Mouse (Mus musculus): ENCODE results near the gene 3110009E18Rik. TPM values are rescaled to one million over a fixed set of nuclear protein-coding genes. Genes with fewer than 3 reads are reported as not detected.

The 3110009E18Rik gene
- polyA plus RNA-seq, 1 experiment from 2014 or later, result 20.7 TPM

- 0 out of 2 replicates have a peak, but pooled peaks cover 6% of the 10 kb centered on the region for H3K4me1 ChIP-seq (replicated peaks)
- ATAC-seq, result peak; percentile 74
- WGBS, result 57% methylated on average over 6 of the region's 6 CpGs
Observed at GRCm38 (mm10) chr1:120207568-120207967, 86.6 kb downstream of the 3110009E18Rik start.

DNA sequence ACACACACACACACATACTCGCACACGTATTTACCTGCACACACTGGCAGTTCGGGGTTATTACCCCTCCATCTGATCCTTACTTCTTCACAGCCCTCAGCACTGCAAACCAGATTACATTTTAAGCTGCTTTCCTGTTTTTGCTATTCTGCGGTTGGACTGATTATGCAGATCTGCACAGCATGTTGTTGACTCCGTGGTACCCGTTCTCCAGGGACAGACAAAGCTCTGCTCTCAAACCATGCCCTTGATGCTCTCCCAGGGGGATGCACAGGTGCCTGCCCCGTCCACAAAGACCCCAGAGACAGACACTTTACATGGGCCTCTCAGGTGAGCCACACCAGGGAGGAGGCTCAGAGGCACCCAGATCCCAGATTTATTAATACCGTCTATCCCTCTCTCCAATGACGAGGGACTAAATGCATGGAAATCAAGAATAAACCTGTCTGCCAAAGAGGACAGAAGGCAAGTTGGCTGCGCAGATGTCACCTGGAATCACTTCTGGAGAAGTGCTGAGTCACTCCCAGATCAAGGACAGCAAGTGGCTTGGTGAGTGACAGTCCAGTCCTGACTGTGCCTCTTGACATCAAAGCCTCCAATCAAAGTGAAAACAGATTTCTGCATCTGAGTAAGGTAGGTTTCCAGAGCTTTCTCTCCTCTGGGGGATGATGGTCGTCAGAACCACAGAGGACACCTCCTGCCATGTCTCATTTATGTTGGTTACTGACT, 87.7 kb downstream of the 3110009E18Rik start:
- Histone ChIP-seq H3K27me3 (no peaks in the 10 kb centered on the region), H3K9ac (replicated peaks) (no peak overlapping the region), H3K4me3 (replicated peaks) (no peak overlapping the region), H3K27ac (no peak overlapping the region), H3K4me1 (replicated peaks) (0 out of 2 replicates have a peak, but pooled peaks cover 6% of the 10 kb centered on the region), H3K4me2 (replicated peaks) (no peak overlapping the region), H3K9me3 (no peaks in the 10 kb centered on the region), H3K36me3 (no peaks in the 10 kb centered on the region)
- WGBS, result 69% methylated on average over 11 of the region's 11 CpGs
- 0 out of 2 replicates have a peak, but pooled peaks have one; percentile 21 for ATAC-seq

More at GRCm38 (mm10) chr1:120207568-120207967, 86.6 kb downstream of the 3110009E18Rik start:
- no peaks in the 10 kb centered on the region for H3K27me3 ChIP-seq
- no peak overlapping the region for H3K9ac ChIP-seq (replicated peaks)
- H3K9me3 ChIP-seq, result no peaks in the 10 kb centered on the region
- no peak overlapping the region for H3K4me2 ChIP-seq (replicated peaks)
- no peak overlapping the region for H3K4me3 ChIP-seq (replicated peaks)
- no peak overlapping the region for H3K27ac ChIP-seq
- H3K36me3 ChIP-seq, result no peaks in the 10 kb centered on the region

GRCm38 (mm10) chr1:120220841-120221240, 99.9 kb downstream of the 3110009E18Rik start:
- WGBS, result 44% methylated on average over 6 of the region's 6 CpGs
- Histone ChIP-seq H3K4me2 (replicated peaks) (no peak overlapping the region), H3K9me3 (no peaks in the 10 kb centered on the region), H3K4me1 (replicated peaks) (0 out of 2 replicates have a peak, but pooled peaks cover 5% of the 10 kb centered on the region), H3K36me3 (no peaks in the 10 kb centered on the region), H3K27ac (no peak overlapping the region), H3K4me3 (replicated peaks) (no peak overlapping the region), H3K9ac (replicated peaks) (no peak overlapping the region), H3K27me3 (no peaks in the 10 kb centered on the region)
- peak; percentile 9; the same call in 1 of the 2 replicates for ATAC-seq

DNA sequence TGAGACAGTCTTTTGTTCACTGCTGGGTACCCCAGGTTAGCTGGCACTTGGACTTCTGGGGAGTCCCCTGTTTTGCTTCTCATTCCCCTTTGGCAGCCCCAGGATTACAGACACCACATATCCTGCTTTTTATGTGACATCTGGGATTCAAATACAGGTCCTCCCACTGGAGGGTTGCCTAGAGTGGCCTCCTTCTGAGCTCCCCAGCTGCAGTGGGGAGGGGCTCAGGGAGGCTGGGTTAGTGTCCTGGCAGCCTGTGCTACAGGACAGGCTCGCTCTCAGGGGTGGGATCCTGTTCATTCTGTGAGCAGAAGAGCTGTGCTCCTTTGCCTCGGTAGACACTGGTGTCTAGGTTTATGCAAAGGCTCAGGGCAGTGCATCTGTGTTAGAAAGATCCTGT, 100.3 kb downstream of the 3110009E18Rik start:
- Histone ChIP-seq H3K4me3 (replicated peaks) (no peak overlapping the region), H3K27me3 (no peaks in the 10 kb centered on the region), H3K4me2 (replicated peaks) (no peak overlapping the region), H3K9ac (replicated peaks) (no peak overlapping the region), H3K36me3 (no peaks in the 10 kb centered on the region), H3K27ac (no peak overlapping the region), H3K4me1 (replicated peaks) (0 out of 2 replicates have a peak, but pooled peaks cover 5% of the 10 kb centered on the region), H3K9me3 (no peaks in the 10 kb centered on the region)
- ATAC-seq, result no peak
- WGBS, result 45% methylated on average over 2 of the region's 2 CpGs

DNA sequence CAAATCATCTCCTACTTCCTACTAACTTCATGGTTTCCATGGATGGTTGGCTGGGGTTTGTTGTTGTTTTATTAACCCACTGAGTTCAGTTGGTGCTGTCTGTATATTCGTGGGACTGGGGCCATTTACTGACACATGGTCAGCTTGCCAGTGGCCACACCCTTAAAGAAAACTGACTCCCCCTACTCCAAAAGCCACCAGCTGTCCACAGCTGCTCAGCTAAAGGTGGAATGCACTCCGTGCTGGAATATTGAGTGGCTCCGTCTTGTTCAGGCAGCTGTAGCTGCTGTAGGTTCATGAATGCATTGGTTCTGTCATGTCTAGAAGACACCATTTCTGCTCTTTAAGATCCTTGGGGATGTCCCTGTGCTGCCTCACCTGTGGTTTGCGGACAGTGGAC, 102.6 kb downstream of the 3110009E18Rik start:
- H3K27ac ChIP-seq, result no peak overlapping the region
- no peak for ATAC-seq
- no peak overlapping the region for H3K9ac ChIP-seq (replicated peaks)
- H3K36me3 ChIP-seq, result no peaks in the 10 kb centered on the region
- H3K9me3 ChIP-seq, result no peaks in the 10 kb centered on the region
- H3K4me2 ChIP-seq (replicated peaks), result no peak overlapping the region
- H3K4me1 ChIP-seq (replicated peaks), result 0 out of 2 replicates have a peak, but pooled peaks cover 5% of the 10 kb centered on the region
- H3K4me3 ChIP-seq (replicated peaks), result no peak overlapping the region
- no peaks in the 10 kb centered on the region for H3K27me3 ChIP-seq
- 84% methylated on average over 4 of the region's 4 CpGs for WGBS

DNA sequence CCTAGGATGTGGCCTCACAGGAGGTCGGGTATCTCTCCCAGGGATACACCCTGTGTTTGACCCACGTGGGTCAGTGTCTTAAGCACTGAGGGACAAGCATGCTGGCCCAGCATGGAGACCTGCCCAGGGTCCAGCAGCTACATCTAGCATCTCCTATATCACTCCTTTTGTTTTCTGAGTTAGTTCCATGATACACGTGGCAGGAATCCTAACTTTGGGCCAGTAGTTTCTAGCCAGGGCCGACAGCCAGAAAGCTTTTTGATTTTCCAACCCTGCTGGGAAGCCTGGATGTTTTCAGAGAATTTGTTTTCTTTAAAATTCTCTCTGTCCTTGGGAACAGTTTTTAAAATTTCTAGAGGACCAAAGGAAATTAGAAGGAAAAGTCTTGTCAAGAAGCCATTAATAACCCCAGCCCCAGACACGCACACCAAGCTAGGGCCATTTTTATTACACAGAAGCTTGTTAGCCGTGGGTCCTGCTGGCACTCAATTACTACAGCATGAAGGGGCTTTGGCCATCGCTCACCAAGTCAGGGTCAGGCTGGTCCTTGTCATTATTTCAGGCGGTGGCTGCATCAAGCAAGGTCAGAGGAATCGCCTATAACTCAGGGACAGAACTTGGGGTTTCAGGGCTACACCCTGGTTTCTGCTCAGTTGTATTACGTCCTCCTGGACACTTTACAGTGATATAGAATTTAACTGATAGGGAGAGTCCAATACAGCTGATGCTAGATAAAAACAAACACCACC, 108.9 kb downstream of the 3110009E18Rik start:
- no peak overlapping the region for H3K4me3 ChIP-seq (replicated peaks)
- H3K9me3 ChIP-seq, result no peaks in the 10 kb centered on the region
- H3K9ac ChIP-seq (replicated peaks), result no peak overlapping the region
- H3K27ac ChIP-seq, result no peak overlapping the region
- H3K4me1 ChIP-seq (replicated peaks), result no peaks in the 10 kb centered on the region
- no peak for ATAC-seq
- 81% methylated on average over 10 of the region's 10 CpGs for WGBS
- no peak overlapping the region for H3K4me2 ChIP-seq (replicated peaks)
- H3K27me3 ChIP-seq, result 0 out of 2 replicates have a peak, but pooled peaks cover 3% of the 10 kb centered on the region
- no peaks in the 10 kb centered on the region for H3K36me3 ChIP-seq

- Histone ChIP-seq H3K9me3 (no peaks in the 10 kb centered on the region), H3K9ac (replicated peaks) (no peak overlapping the region), H3K27ac (no peak overlapping the region), H3K4me1 (replicated peaks) (no peaks in the 10 kb centered on the region), H3K36me3 (no peaks in the 10 kb centered on the region), H3K27me3 (0 out of 2 replicates have a peak, but pooled peaks cover 3% of the 10 kb centered on the region), H3K4me3 (replicated peaks) (no peak overlapping the region), H3K4me2 (replicated peaks) (no peak overlapping the region)
- ATAC-seq, result peak; percentile 37; the same call in 1 of the 2 replicates
- WGBS, result 43% methylated on average over 6 of the region's 6 CpGs
Observed at GRCm38 (mm10) chr1:120231334-120231733, 110.3 kb downstream of the 3110009E18Rik start.

DNA sequence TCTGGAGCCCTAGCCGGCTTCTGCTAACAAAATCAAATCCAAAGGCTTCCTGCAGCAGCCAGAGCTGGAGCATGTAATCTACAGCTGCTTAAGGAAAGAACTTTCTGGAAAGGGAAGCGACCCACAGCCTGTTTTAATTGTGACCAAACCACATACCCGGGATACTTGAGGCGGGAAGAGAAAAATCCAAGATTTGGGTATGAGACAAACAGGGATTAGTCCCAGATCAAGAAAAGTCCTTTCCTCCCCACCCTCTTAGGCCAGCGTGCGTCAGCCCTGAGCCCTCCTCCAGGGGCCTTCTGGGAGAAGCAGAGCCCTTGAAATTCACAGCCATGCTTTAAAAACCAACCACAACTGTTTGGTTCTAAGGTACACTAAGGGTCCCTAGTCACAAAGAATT, 111.2 kb downstream of the 3110009E18Rik start:
- no peak overlapping the region for H3K27ac ChIP-seq
- no peak for ATAC-seq
- 72% methylated on average over 6 of the region's 6 CpGs for WGBS
- 0 out of 2 replicates have a peak, but pooled peaks cover 3% of the 10 kb centered on the region for H3K27me3 ChIP-seq
- no peaks in the 10 kb centered on the region for H3K4me1 ChIP-seq (replicated peaks)
- H3K4me3 ChIP-seq (replicated peaks), result no peak overlapping the region
- no peaks in the 10 kb centered on the region for H3K9me3 ChIP-seq
- H3K4me2 ChIP-seq (replicated peaks), result no peak overlapping the region
- no peaks in the 10 kb centered on the region for H3K36me3 ChIP-seq
- no peak overlapping the region for H3K9ac ChIP-seq (replicated peaks)

GRCm38 (mm10) chr1:120235631-120236215, 114.7 kb downstream of the 3110009E18Rik start:
- Histone ChIP-seq H3K4me3 (replicated peaks) (no peak overlapping the region), H3K27ac (no peak overlapping the region), H3K9ac (replicated peaks) (no peak overlapping the region), H3K4me2 (replicated peaks) (no peak overlapping the region), H3K9me3 (no peaks in the 10 kb centered on the region), H3K36me3 (no peaks in the 10 kb centered on the region), H3K27me3 (0 out of 2 replicates have a peak, but pooled peaks cover 3% of the 10 kb centered on the region), H3K4me1 (replicated peaks) (no peaks in the 10 kb centered on the region)
- no peak for ATAC-seq
- 83% methylated on average over 6 of the region's 6 CpGs for WGBS

DNA sequence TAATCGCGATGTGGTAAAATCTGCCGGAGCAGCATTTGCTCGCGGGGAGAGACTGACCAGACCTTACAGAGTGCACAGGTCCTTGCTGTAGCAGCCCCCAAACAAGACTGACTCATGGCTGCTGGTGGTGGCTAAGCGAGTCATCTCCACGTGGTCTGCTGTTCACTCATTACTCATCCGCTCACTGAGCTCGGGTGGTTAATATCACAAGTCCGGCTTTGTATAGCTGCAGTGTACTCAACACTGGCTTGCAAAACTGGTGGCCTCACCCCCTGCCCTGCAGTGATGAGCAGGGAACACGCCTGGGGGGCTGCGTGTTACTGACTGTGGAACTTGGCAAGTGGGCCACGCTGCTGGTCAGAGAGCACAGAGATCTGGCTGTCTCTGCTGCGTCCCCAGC, 115.4 kb downstream of the 3110009E18Rik start:
- Histone ChIP-seq H3K4me2 (replicated peaks) (no peak overlapping the region), H3K27ac (no peak overlapping the region), H3K36me3 (no peaks in the 10 kb centered on the region), H3K4me3 (replicated peaks) (no peak overlapping the region), H3K9me3 (no peaks in the 10 kb centered on the region), H3K27me3 (0 out of 2 replicates have a peak, but pooled peaks cover 3% of the 10 kb centered on the region), H3K9ac (replicated peaks) (no peak overlapping the region), H3K4me1 (replicated peaks) (no peaks in the 10 kb centered on the region)
- WGBS, result 91% methylated on average over 14 of the region's 14 CpGs
- ATAC-seq, result no peak

DNA sequence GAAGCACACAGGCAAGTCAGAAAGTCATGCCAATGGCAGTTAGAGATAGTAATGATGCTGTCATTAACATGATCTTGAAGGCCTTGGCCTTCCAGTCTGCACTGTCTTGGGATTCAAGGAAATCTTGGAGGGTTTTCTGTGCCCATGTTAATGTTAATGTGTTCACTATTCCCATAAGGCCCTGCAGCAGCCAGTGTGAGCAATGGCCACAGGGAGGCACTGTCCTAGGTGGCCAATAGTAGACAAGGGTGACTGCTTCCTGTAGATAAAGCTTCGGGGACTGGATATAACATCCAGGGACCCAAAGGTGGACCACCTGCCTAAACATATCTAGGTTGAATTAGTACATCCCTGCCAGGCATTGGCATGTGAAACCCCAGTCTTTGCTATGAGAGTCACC, 116.1 kb downstream of the 3110009E18Rik start:
- WGBS, result 97% methylated on average over 1 of the region's 1 CpGs
- H3K36me3 ChIP-seq, result no peaks in the 10 kb centered on the region
- no peak overlapping the region for H3K4me3 ChIP-seq (replicated peaks)
- H3K27ac ChIP-seq, result no peak overlapping the region
- H3K27me3 ChIP-seq, result 0 out of 2 replicates have a peak, but pooled peaks cover 3% of the 10 kb centered on the region
- H3K9ac ChIP-seq (replicated peaks), result no peak overlapping the region
- H3K9me3 ChIP-seq, result no peaks in the 10 kb centered on the region
- ATAC-seq, result no peak
- no peak overlapping the region for H3K4me2 ChIP-seq (replicated peaks)
- H3K4me1 ChIP-seq (replicated peaks), result no peaks in the 10 kb centered on the region

Data from midbrain, embryonic 13.5 days (tissue).